Mouse (Mus musculus): ENCODE measurements around the gene Mus81.

DNA sequence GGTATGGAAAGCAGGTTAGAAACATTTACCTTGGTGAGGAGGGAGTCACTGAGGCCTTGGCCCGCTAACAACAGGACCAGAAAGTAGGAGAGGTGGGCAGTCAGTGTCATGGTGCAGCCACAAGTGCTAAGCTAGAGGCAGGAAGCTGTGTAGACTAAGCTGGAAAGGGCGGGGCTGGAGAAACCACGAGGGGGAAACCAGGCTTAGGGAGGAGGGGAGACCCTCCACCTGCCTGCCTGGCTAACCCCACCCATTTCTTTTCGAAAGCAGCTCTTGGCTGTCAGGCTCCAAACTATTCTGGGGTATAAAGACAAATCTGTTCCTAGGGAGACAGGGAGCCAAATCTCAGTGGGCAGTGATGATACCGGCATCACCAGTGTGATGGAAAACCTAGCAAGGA, 19.8 kb downstream of the Mus81 start, which contains the start of gene Ctsw:
- TF ChIP-seq ZNF384 (IDR thresholded peaks at IDR 0.05; ENCODE audit: low read depth, low read length) (no peak), ZC3H11A (IDR thresholded peaks at IDR 0.05; ENCODE audit: low read depth, low read length) (no peak), CTCF (conservative IDR thresholded peaks at IDR 0.05 in 1 of 2, IDR thresholded peaks at IDR 0.05 in 1 of 2; ENCODE audit: low read depth in 2 of 2, low read length in 2 of 2) (no peak), ETS1 (conservative IDR thresholded peaks at IDR 0.05; ENCODE audit: low read depth, low read length) (no peak), SMC3 (IDR thresholded peaks at IDR 0.05; ENCODE audit: low read depth, low read length) (no peak)

Data from CH12.LX (cell line).